8 mouse cellular contexts compared by ENCODE assay signal in the genomic region with DNA sequence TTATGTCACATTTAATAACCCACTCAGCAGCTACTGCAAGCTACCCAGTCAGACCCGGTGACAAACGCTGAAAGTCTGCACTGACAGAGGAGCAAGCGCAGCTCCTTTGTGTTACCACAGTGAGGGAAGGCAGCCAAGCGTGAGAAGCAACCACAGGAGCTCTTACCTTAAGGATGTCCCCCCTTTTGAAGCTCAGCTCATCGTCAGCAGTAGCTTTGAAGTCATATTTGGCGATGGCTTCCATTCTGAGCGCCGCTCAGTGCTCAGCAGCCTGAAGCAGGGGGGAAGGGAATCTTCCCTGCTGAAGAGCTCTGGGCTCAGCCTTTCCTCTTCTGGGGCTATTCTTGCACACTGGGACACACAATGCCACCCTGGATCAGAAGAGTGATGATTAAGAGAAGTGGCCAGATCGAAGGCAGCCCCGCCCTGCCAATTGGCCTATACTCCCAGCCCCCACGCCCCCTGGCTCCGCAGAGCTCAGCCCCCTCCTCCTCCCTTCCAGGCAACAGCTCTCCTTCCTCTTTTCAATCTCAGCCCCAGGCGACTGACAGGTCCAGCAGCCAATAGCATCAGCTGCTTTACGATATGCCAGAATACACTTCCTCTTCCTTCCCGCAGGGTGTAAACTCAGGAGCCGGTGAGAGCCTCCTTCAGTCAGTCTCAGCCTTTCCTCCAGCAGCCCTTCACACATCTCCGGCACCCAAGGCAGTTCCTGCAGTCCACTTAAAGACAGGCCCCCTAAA. TPM values are rescaled to one million over a fixed set of nuclear protein-coding genes. Genes with fewer than 3 reads are reported as not detected.
DNase-seq lines count a peak whose midpoint lies in the region; ATAC-seq lines count a peak whose summit lies in the region.

No protein-coding gene starts in this region.

- ATAC-seq in activated CD4-positive, CD25-positive, alpha-beta regulatory T cell, adult 4 months, result peak; percentile 90
- ATAC-seq in intestine, embryonic 14.5 days (replicated peaks; ENCODE audit: low FRiP score, low TSS enrichment, low read depth), result peak; percentile 95
- ATAC-seq in megakaryocyte progenitor cell, adult 5-6 weeks (replicated peaks; ENCODE audit: poor library complexity), result peak; percentile 99

- peak overlapping the region; percentile 41 for H3K9ac ChIP-seq in intestine, embryonic 14.5 days (ENCODE audit: low read length)

- H3K4me2 ChIP-seq in intestine, embryonic 14.5 days (ENCODE audit: low read length), result peak overlapping the region; percentile 63

- no peaks in the 10 kb centered on the region for H3K27me3 ChIP-seq in intestine, embryonic 14.5 days (replicated peaks; ENCODE audit: control insufficient read depth, insufficient read depth, low read length)

- intact Hi-C loops in left cerebral cortex, postnatal 10 days (cut with DNase I), result no loop called here

- DNase-seq in embryo, embryonic 10 days (ENCODE audit: low spot score), result peak; percentile 92
- peak; percentile 88 for DNase-seq in gastrocnemius, postnatal 25 days
- DNase-seq in intestine, embryonic 14.5 days (ENCODE audit: low spot score), result peak; percentile 88
- peak; percentile 94 to 95 for DNase-seq in left cerebral cortex, postnatal 10 days (ENCODE audit: extremely low spot score in 1 of 2, low spot score in 2 of 2)
- peak; percentile 97 to 99 for DNase-seq in right cerebral cortex, postnatal 10 days (ENCODE audit: low spot score in 2 of 2)
- peak; percentile 92 for DNase-seq in urinary bladder, postnatal 14 days (ENCODE audit: low spot score)

- 0 out of 2 replicates have a peak overlapping the region, but pooled peaks have one; percentile 17 for H3K27ac ChIP-seq in intestine, embryonic 14.5 days (ENCODE audit: low read depth)

- peaks cover 6% of the 10 kb centered on the region for H3K4me1 ChIP-seq in intestine, embryonic 14.5 days (replicated peaks; ENCODE audit: control insufficient read depth, insufficient read depth, low read length)

- 13% methylated on average over 17 of the region's 17 CpGs for WGBS in intestine, embryonic 14.5 days

- peaks cover 17% of the 10 kb centered on the region for H3K36me3 ChIP-seq in intestine, embryonic 14.5 days (ENCODE audit: control insufficient read depth, insufficient read depth, low read length)

- H3K4me3 ChIP-seq in intestine, embryonic 14.5 days (ENCODE audit: low read depth, low read length), result peak overlapping the region; percentile 47

- no peaks in the 10 kb centered on the region for H3K9me3 ChIP-seq in intestine, embryonic 14.5 days (ENCODE audit: control insufficient read depth, low read length)

RNA-seq across cellular contexts. Expression of a gene that starts 9.2 kb away (rescaled TPM):
- 10 to 100 TPM; 28.3 to 34.4 TPM for polyA plus RNA-seq in activated CD4-positive, CD25-positive, alpha-beta regulatory T cell, adult 4 months (2017; shearing (Covaris generic))
- total RNA-seq in gastrocnemius, postnatal 25 days (2021), result 10 to 100 TPM; 56.5 to 58.2 TPM
- 39.4 and 52.3 TPM in 2 replicates for polyA plus RNA-seq in intestine, embryonic 14.5 days (2014; fragmentation: Nextera tagmentation; extraction: Ambion mirVana)
- total RNA-seq in left cerebral cortex, postnatal 10 days (2021), result 100 to 1,000 TPM; 183 to 193 TPM
- total RNA-seq in megakaryocyte progenitor cell, adult 5-6 weeks (2015), result 78.1 and 85.5 TPM in 2 replicates
- 48.5 and 51.7 TPM in 2 replicates for total RNA-seq in megakaryocyte progenitor cell, adult 5-6 weeks (2017)

Comparison
In these comparisons a context has a peak if more than half of its experiments do, and no peak if none do; other contexts are left out.
1. Peak in every context shown above with its lines: DNase-seq, ATAC-seq, H3K4me3 ChIP-seq and H3K27ac ChIP-seq.